Mouse (Mus musculus) MEL (cell line): ENCODE measurements at regions not wholly inside any gene's neighbourhood (a gene's known extent, or its start where the extent isn't known, plus 50 kb on each side); places are given as distances from the start of the nearest gene placed in this dataset.
A peak's percentile ranks its signal among the peaks of the same experiment; 100 is the strongest.

ENCODE experiments used
- DNase-seq: peaks from one replicate; pipeline ENCODE4 v3.0.0; 2011; ENCODE audit warnings: low read depth, low spot score
- H3K27ac ChIP-seq: 2 replicates; pipeline ENCODE4 v1.5.1; 2012; ENCODE audit warnings: low read depth, mild to moderate bottlenecking, control low read depth, low read length, moderate library complexity; ENCODE audit not compliant: control insufficient read depth
- H3K27me3 ChIP-seq, 2 experiments: fragments of 150-350 bp in 1 of 2; sonication (generic) in 1 of 2; 2 replicates each; pipeline ENCODE4 v1.6.1; 2012; ENCODE audit warnings: low read length in 2 of 2, mild to moderate bottlenecking in 2 of 2, improper control_type of control experiment in 1 of 2, moderate library complexity in 1 of 2; ENCODE audit not compliant: insufficient read depth in 2 of 2, control insufficient read depth in 1 of 2
- H3K36me3 ChIP-seq, 2 experiments: 2 replicates each; pipeline ENCODE4 v1.6.1; 2012 to 2014; ENCODE audit warnings: low read length in 2 of 2, improper control_type of control experiment in 1 of 2, inconsistent platforms in 1 of 2, mild to moderate bottlenecking in 1 of 2; ENCODE audit not compliant: insufficient read depth in 2 of 2, control insufficient read depth in 1 of 2
- H3K4me1 ChIP-seq, 2 experiments: fragments of 150-350 bp in 1 of 2; sonication (generic) in 1 of 2; 2 replicates each; pipeline ENCODE4 v1.6.1; 2012; ENCODE audit warnings: low read length in 2 of 2, improper control_type of control experiment in 1 of 2, mild to moderate bottlenecking in 1 of 2; ENCODE audit not compliant: insufficient read depth in 2 of 2, control insufficient read depth in 1 of 2
- H3K4me3 ChIP-seq, 2 experiments: fragments of 150-350 bp in 1 of 2; sonication (generic) in 1 of 2; 2 replicates each; pipeline ENCODE4 v1.5.1; 2012; ENCODE audit warnings: low read depth in 2 of 2, low read length in 2 of 2, mild to moderate bottlenecking in 2 of 2, moderate library complexity in 2 of 2, control low read depth in 1 of 2, improper control_type of control experiment in 1 of 2; ENCODE audit not compliant: control insufficient read depth in 1 of 2, insufficient read depth in 1 of 2
- H3K79me2 ChIP-seq: 2 replicates; pipeline ENCODE4 v1.6.1; 2012; ENCODE audit warnings: mild to moderate bottlenecking, low read length, moderate library complexity; ENCODE audit not compliant: control insufficient read depth, poor library complexity, insufficient read depth
- H3K9ac ChIP-seq: 2 replicates; pipeline ENCODE4 v1.6.1; 2012; ENCODE audit warnings: low read depth, mild to moderate bottlenecking, control low read depth, low read length, moderate library complexity; ENCODE audit not compliant: control insufficient read depth, poor library complexity, severe bottlenecking
- H3K9me3 ChIP-seq: fragments of 150-350 bp; sonication (generic); replicated peaks from 2 replicates; pipeline ENCODE4 v1.6.1; 2012; ENCODE audit warnings: mild to moderate bottlenecking, low read length, improper control_type of control experiment, moderate library complexity; ENCODE audit not compliant: insufficient read depth
- BHLHE40 ChIP-seq: IDR thresholded peaks from 2 replicates; pipeline ENCODE4 v1.6.1; 2012; ENCODE audit warnings: low read depth, mild to moderate bottlenecking, inconsistent platforms, low read length, improper control_type of control experiment, borderline replicate concordance
- CHD1 ChIP-seq: IDR thresholded peaks from 2 replicates; pipeline ENCODE4 v1.6.1; 2012; ENCODE audit warnings: low read depth, mild to moderate bottlenecking, inconsistent platforms, low read length, improper control_type of control experiment
- CHD2 ChIP-seq: IDR thresholded peaks from 2 replicates; pipeline ENCODE4 v1.6.1; 2011; ENCODE audit warnings: low read length, improper control_type of control experiment
- CTCF ChIP-seq, 3 experiments: IDR thresholded peaks in 2 of 3; conservative IDR thresholded peaks in 1 of 3; 2 replicates each; pipeline ENCODE4 v1.5.1; 2011 to 2012; ENCODE audit warnings: low read length in 3 of 3, low read depth in 2 of 3, mild to moderate bottlenecking in 2 of 3, improper control_type of control experiment in 1 of 3, inconsistent platforms in 1 of 3, mixed read lengths in 1 of 3, moderate library complexity in 1 of 3; ENCODE audit not compliant: control insufficient read depth in 1 of 3, insufficient read depth in 1 of 3, poor library complexity in 1 of 3, severe bottlenecking in 1 of 3
- E2F4 ChIP-seq: IDR thresholded peaks from 2 replicates; pipeline ENCODE4 v1.6.1; 2011; ENCODE audit warnings: low read depth, low read length, improper control_type of control experiment, borderline replicate concordance
- EP300 ChIP-seq, 2 experiments: IDR thresholded peaks; 2 replicates each; pipeline ENCODE4 v1.6.1; 2011; ENCODE audit warnings: improper control_type of control experiment in 2 of 2, low read length in 2 of 2, low read depth in 1 of 2, mild to moderate bottlenecking in 1 of 2
- GATA1 ChIP-seq: IDR thresholded peaks from 2 replicates; pipeline ENCODE4 v1.6.1; 2011; ENCODE audit warnings: low read depth, low read length, improper control_type of control experiment
- HCFC1 ChIP-seq: IDR thresholded peaks from 2 replicates; pipeline ENCODE4 v1.6.1; 2012; ENCODE audit warnings: low read depth, mild to moderate bottlenecking, inconsistent platforms, low read length, improper control_type of control experiment, moderate library complexity
- MAX ChIP-seq: IDR thresholded peaks from 2 replicates; pipeline ENCODE4 v1.6.1; 2011; ENCODE audit warnings: low read length, improper control_type of control experiment
- MAZ ChIP-seq: IDR thresholded peaks from 2 replicates; pipeline ENCODE4 v1.6.1; 2012; ENCODE audit warnings: low read depth, mild to moderate bottlenecking, inconsistent platforms, low read length, improper control_type of control experiment
- MXI1 ChIP-seq: IDR thresholded peaks from 2 replicates; pipeline ENCODE4 v1.6.1; 2011; ENCODE audit warnings: mild to moderate bottlenecking, low read depth, low read length, improper control_type of control experiment
- MYB ChIP-seq: IDR thresholded peaks from 2 replicates; pipeline ENCODE4 v1.6.1; 2011; ENCODE audit warnings: mild to moderate bottlenecking, low read depth, low read length, improper control_type of control experiment
- MYC ChIP-seq: IDR thresholded peaks from 2 replicates; pipeline ENCODE4 v1.6.1; 2011; ENCODE audit warnings: low read depth, mild to moderate bottlenecking, low read length, improper control_type of control experiment, moderate library complexity
- POLR2AphosphoS5 ChIP-seq: IDR thresholded peaks from 2 replicates; pipeline ENCODE4 v1.6.1; 2012; ENCODE audit warnings: low read depth, borderline replicate concordance, mild to moderate bottlenecking, inconsistent platforms, low read length, moderate library complexity, mixed read lengths
- RAD21 ChIP-seq: IDR thresholded peaks from 2 replicates; pipeline ENCODE4 v1.6.1; 2011; ENCODE audit warnings: mild to moderate bottlenecking, low read depth, low read length, improper control_type of control experiment
- SIN3A ChIP-seq: IDR thresholded peaks from 2 replicates; pipeline ENCODE4 v1.6.1; 2012; ENCODE audit warnings: low read length, improper control_type of control experiment, inconsistent platforms
- SMC3 ChIP-seq: IDR thresholded peaks from 2 replicates; pipeline ENCODE4 v1.6.1; 2011; ENCODE audit warnings: low read depth, low read length, improper control_type of control experiment
- TAL1 ChIP-seq: IDR thresholded peaks from 2 replicates; pipeline ENCODE4 v1.6.1; 2012; ENCODE audit warnings: mild to moderate bottlenecking, inconsistent platforms, low read length, moderate library complexity, mixed read lengths
- TBP ChIP-seq: IDR thresholded peaks from 2 replicates; pipeline ENCODE4 v1.8.0; 2011; ENCODE audit warnings: low read depth, low read length, improper control_type of control experiment
- TCF12 ChIP-seq: IDR thresholded peaks from 2 replicates; pipeline ENCODE4 v1.6.1; 2014; ENCODE audit warnings: low read depth, mild to moderate bottlenecking, inconsistent platforms, low read length, improper control_type of control experiment, moderate library complexity
- UBTF ChIP-seq: IDR thresholded peaks from 2 replicates; pipeline ENCODE4 v1.6.1; 2012; ENCODE audit warnings: low read depth, mild to moderate bottlenecking, inconsistent platforms, low read length, improper control_type of control experiment, moderate library complexity, borderline replicate concordance; ENCODE audit not compliant: insufficient read depth
- USF1 ChIP-seq: IDR thresholded peaks from 2 replicates; pipeline ENCODE4 v1.6.1; 2014; ENCODE audit warnings: low read depth, mild to moderate bottlenecking, inconsistent platforms, low read length, improper control_type of control experiment, moderate library complexity
- ZC3H11A ChIP-seq: IDR thresholded peaks from 2 replicates; pipeline ENCODE4 v1.6.1; 2012; ENCODE audit warnings: low read depth, mild to moderate bottlenecking, inconsistent platforms, low read length, improper control_type of control experiment

- peaks cover 2 to 21% of the 10 kb centered on the region in 2 experiments; a peak in 3 of 4 replicates for H3K4me1 ChIP-seq
- no peaks in the 10 kb centered on the region for H3K9me3 ChIP-seq
- H3K4me3 ChIP-seq: peak overlapping the region; percentile 40 to 62
- peak; percentile 78 for DNase-seq
- peaks cover 0 to 14% of the 10 kb centered on the region in 2 experiments; a peak in 2 of 4 replicates for H3K36me3 ChIP-seq
- no peaks in the 10 kb centered on the region for H3K79me2 ChIP-seq
- H3K27me3 ChIP-seq: no peaks in the 10 kb centered on the region
- no peak overlapping the region for H3K27ac ChIP-seq
- H3K9ac ChIP-seq: no peak overlapping the region
- TF ChIP-seq E2F4: no peak
- no peak for TF ChIP-seq TBP
- TF ChIP-seq UBTF: no peak
- no peak for TF ChIP-seq MYB
- no peak for TF ChIP-seq GATA1
- TF ChIP-seq MYC: no peak
- TF ChIP-seq RAD21: peak; percentile 82
- no peak for TF ChIP-seq POLR2AphosphoS5
- 0 out of 2 replicates have a peak, but pooled peaks have one; percentile 12 for TF ChIP-seq MAZ
- TF ChIP-seq HCFC1: no peak
- TF ChIP-seq SMC3: peak; percentile 88
- TF ChIP-seq CTCF (IDR thresholded peaks at IDR 0.05 in 2 of 3, conservative IDR thresholded peaks at IDR 0.05 in 1 of 3; ENCODE audit: control insufficient read depth in 1 of 3, insufficient read depth in 1 of 3, low read depth in 2 of 3, low read length in 3 of 3, poor library complexity in 1 of 3, severe bottlenecking in 1 of 3): peak; percentile 52 to 75 (median 65)
- no peak for TF ChIP-seq TCF12
- TF ChIP-seq CHD2: no peak
- TF ChIP-seq BHLHE40: no peak
- TF ChIP-seq ZC3H11A: peak; percentile 85
- peak; percentile 37; the same call in 1 of the 2 replicates for TF ChIP-seq SIN3A
- no peak for TF ChIP-seq MXI1
- TF ChIP-seq TAL1: no peak
- no peak for TF ChIP-seq USF1
- no peak for TF ChIP-seq MAX
- no peak for TF ChIP-seq CHD1
- no peak for TF ChIP-seq EP300 (IDR thresholded peaks at IDR 0.05; ENCODE audit: low read depth in 1 of 2, low read length in 2 of 2)
- TF ChIP-seq, all 39 proteins: peak for 6
Observed at GRCm38 (mm10) chr17:83973461-83974350, 125.9 kb upstream of the Haao start.
